Mouse (Mus musculus) stomach, postnatal 0 days (tissue): ENCODE measurements at regions not wholly inside any gene's neighbourhood (a gene's known extent, or its start where the extent isn't known, plus 50 kb on each side); places are given as distances from the start of the nearest gene placed in this dataset.

Experiments used
- ATAC-seq: fragments of 200-750 bp; cut with Nextera tagmentation; 2 replicates; pipeline ENCODE4 v1.8.0; 2017; ENCODE audit not compliant: low FRiP score, low TSS enrichment
- DNase-seq: peaks from one replicate; pipeline ENCODE4 v3.0.0-alpha.2; 2016; ENCODE audit warnings: low spot score
- H3K27ac ChIP-seq: fragments of 300-500 bp; sonication (generic); replicated peaks from 2 replicates; pipeline ENCODE4 v1.5.1; 2014; ENCODE audit warnings: mild to moderate bottlenecking, control low read depth
- H3K27me3 ChIP-seq: fragments of 300-500 bp; sonication (generic); 2 replicates; pipeline ENCODE4 v1.6.1; 2014; ENCODE audit warnings: low read length; ENCODE audit not compliant: control insufficient read depth, insufficient read depth
- H3K36me3 ChIP-seq: fragments of 300-500 bp; sonication (generic); 2 replicates; pipeline ENCODE4 v1.6.1; 2014; ENCODE audit warnings: low read length, mixed read lengths; ENCODE audit not compliant: control insufficient read depth, insufficient read depth
- H3K4me1 ChIP-seq: fragments of 300-500 bp; sonication (generic); replicated peaks from 2 replicates; pipeline ENCODE4 v1.6.1; 2014; ENCODE audit warnings: antibody characterized with exemption; ENCODE audit not compliant: control insufficient read depth, insufficient read depth
- H3K4me2 ChIP-seq: fragments of 300-500 bp; sonication (generic); replicated peaks from 2 replicates; pipeline ENCODE4 v1.6.1; 2014; ENCODE audit warnings: low read depth, mild to moderate bottlenecking, control low read depth, moderate library complexity
- H3K4me3 ChIP-seq: fragments of 300-500 bp; sonication (generic); 2 replicates; pipeline ENCODE4 v1.5.1; 2014; ENCODE audit warnings: low read depth, low read length, control low read depth
- H3K9ac ChIP-seq: fragments of 300-500 bp; sonication (generic); 2 replicates; pipeline ENCODE4 v1.6.1; 2014; ENCODE audit warnings: mild to moderate bottlenecking, low read length, control low read depth, mixed read lengths
- H3K9me3 ChIP-seq: fragments of 300-500 bp; sonication (generic); 2 replicates; pipeline ENCODE4 v1.6.1; 2016; ENCODE audit warnings: low read length; ENCODE audit not compliant: control insufficient read depth
- CTCF ChIP-seq: IDR thresholded peaks from 2 replicates; pipeline ENCODE4 v1.5.1; 2016; ENCODE audit warnings: antibody characterized with exemption, low read depth, mild to moderate bottlenecking, moderate library complexity
- EP300 ChIP-seq: optimal IDR thresholded peaks from 2 replicates; pipeline ENCODE3; 2016; ENCODE audit warnings: antibody characterized with exemption
- WGBS: fragments of 180-500 bp; shearing (Covaris S2); extraction: QIAGEN DNeasy Blood & Tissue Kit; methylation state at CpG from one replicate; pipeline ENCODE4 v1.1.7; 2014; 5-methylcytosine and 5-hydroxymethylcytosine counted together

GRCm38 (mm10) chr17:44336842-44337241, 148.5 kb downstream of the Clic5 start:
- ATAC-seq (peak; percentile 93), DNase-seq (peak; percentile 50)
- Histone ChIP-seq H3K4me3 (no peak overlapping the region), H3K27me3 (no peaks in the 10 kb centered on the region), H3K9ac (no peak overlapping the region), H3K4me1 (no peaks in the 10 kb centered on the region), H3K9me3 (no peaks in the 10 kb centered on the region), H3K27ac (no peak overlapping the region), H3K36me3 (no peaks in the 10 kb centered on the region), H3K4me2 (no peak overlapping the region)
- TF ChIP-seq CTCF (no peak), EP300 (no peak)
- 21% methylated on average over 6 of the region's 6 CpGs for WGBS

GRCm38 (mm10) chr17:44337253-44337652, 148.9 kb downstream of the Clic5 start:
- no peak for DNase-seq
- no peak overlapping the region for H3K4me2 ChIP-seq
- H3K36me3 ChIP-seq, result no peaks in the 10 kb centered on the region
- whole genome bisulfite sequencing, result 92% methylated on average over 5 of the region's 5 CpGs
- no peaks in the 10 kb centered on the region for H3K9me3 ChIP-seq
- no peak overlapping the region for H3K27ac ChIP-seq
- H3K9ac ChIP-seq, result no peak overlapping the region
- H3K4me1 ChIP-seq, result no peaks in the 10 kb centered on the region
- TF ChIP-seq CTCF, result no peak
- no peak for TF ChIP-seq EP300
- ATAC-seq, result no peak
- no peak overlapping the region for H3K4me3 ChIP-seq
- H3K27me3 ChIP-seq, result no peaks in the 10 kb centered on the region

- Histone ChIP-seq H3K9ac (no peak overlapping the region), H3K27me3 (no peaks in the 10 kb centered on the region), H3K9me3 (no peaks in the 10 kb centered on the region), H3K4me2 (no peak overlapping the region), H3K4me3 (no peak overlapping the region), H3K4me1 (no peaks in the 10 kb centered on the region), H3K36me3 (no peaks in the 10 kb centered on the region), H3K27ac (no peak overlapping the region)
- DNase-seq (no peak), ATAC-seq (no peak)
- WGBS, result 90% methylated on average over 2 of the region's 2 CpGs
- TF ChIP-seq CTCF, result no peak
- no peak for TF ChIP-seq EP300
These were observed 156.2 kb downstream of the Clic5 start for GRCm38 (mm10) chr17:44344542-44344941.

GRCm38 (mm10) chr17:44345374-44345773, 157.0 kb downstream of the Clic5 start:
- Histone ChIP-seq H3K27ac (no peak overlapping the region), H3K27me3 (no peaks in the 10 kb centered on the region), H3K9ac (no peak overlapping the region), H3K4me1 (no peaks in the 10 kb centered on the region), H3K4me3 (no peak overlapping the region), H3K36me3 (no peaks in the 10 kb centered on the region), H3K9me3 (no peaks in the 10 kb centered on the region), H3K4me2 (no peak overlapping the region)
- no peak for TF ChIP-seq EP300
- no peak for TF ChIP-seq CTCF
- DNase-seq (no peak), ATAC-seq (no peak)
- WGBS, result 80% methylated on average over 2 of the region's 2 CpGs

GRCm38 (mm10) chr17:44350201-44350948, 162.0 kb downstream of the Clic5 start:
- H3K4me1 ChIP-seq, result no peaks in the 10 kb centered on the region
- no peaks in the 10 kb centered on the region for H3K36me3 ChIP-seq
- H3K4me3 ChIP-seq, result no peak overlapping the region
- ATAC-seq, result peak; percentile 95
- H3K27me3 ChIP-seq, result no peaks in the 10 kb centered on the region
- 29% methylated on average over 20 of the region's 20 CpGs for WGBS
- H3K4me2 ChIP-seq, result no peak overlapping the region; the same call in 1 of the 2 replicates
- peak; percentile 83 for DNase-seq
- TF ChIP-seq EP300 (no peak), CTCF (no peak)
- H3K9me3 ChIP-seq, result no peaks in the 10 kb centered on the region
- H3K9ac ChIP-seq, result no peak overlapping the region
- H3K27ac ChIP-seq, result 0 out of 2 replicates have a peak overlapping the region, but pooled peaks have one; percentile 9

- no peak overlapping the region for H3K4me3 ChIP-seq
- TF ChIP-seq CTCF (no peak), EP300 (no peak)
- no peaks in the 10 kb centered on the region for H3K36me3 ChIP-seq
- 66% methylated on average over 4 of the region's 4 CpGs for WGBS
- no peaks in the 10 kb centered on the region for H3K27me3 ChIP-seq
- no peak overlapping the region for H3K9ac ChIP-seq
- DNase-seq, result no peak
- no peak overlapping the region for H3K4me2 ChIP-seq
- no peak overlapping the region for H3K27ac ChIP-seq
- H3K9me3 ChIP-seq, result no peaks in the 10 kb centered on the region
- H3K4me1 ChIP-seq, result no peaks in the 10 kb centered on the region
- ATAC-seq, result peak; percentile 48
These were observed 162.5 kb downstream of the Clic5 start for GRCm38 (mm10) chr17:44350949-44351244.
